Mouse (Mus musculus): Measurements from ENCODE around the gene Gemin4.

The Gemin4 gene

DNA sequence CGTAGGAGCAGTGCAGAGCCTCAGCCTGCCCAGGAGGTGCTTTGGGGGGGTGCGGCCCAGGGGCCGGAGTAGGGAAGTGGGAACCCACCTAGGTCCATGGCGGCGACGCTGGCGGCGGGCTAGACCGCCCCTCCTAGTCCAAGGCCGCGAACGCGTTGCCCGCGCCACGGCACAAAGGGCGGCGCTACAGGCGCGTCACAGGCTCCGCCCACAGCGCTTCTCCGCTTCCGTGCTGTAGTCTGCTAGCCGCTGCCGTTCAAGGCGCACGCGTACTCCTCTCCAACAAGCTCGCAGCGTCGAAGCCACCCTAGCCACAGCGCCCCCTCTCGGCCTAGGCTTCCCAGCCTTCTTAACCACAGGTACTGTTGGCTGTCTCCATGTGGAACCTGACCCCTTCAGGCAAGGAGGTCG lies at the start of gene Gemin4, which contains the start of gene Dbil5:
Gemin4 (minus strand) TSS at position 275 of the 411 bp plus-strand sequence.
Dbil5 (plus strand) TSS at position 219 of the 411 bp plus-strand sequence.
- peak; percentile 99 for DNase-seq (ENCODE audit: low read depth, low spot score)

GRCm38 (mm10) chr11:76262611-76263351 lies 45.3 kb upstream of the Gemin4 start:
- no peak for DNase-seq (ENCODE audit: low read depth, low spot score)

DNA sequence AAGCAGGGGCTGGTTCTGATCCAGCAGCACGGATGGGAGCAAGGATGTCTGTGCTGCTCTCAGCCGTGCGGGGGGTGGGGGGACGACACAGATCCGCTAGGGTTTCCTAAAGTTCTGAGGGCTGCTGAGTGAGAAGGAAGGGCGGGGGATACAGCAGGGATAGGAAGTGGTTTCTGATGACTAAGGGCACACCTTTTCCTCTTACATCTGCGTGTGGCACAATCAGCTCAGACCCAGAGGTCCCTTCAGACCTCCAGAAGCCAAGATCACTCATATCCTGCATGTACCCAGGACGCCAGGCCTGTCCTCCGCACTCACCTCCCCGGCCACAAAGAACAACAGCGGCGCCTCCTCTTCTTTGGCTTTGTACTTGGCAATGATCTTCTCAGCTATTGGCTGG lies 43.8 kb upstream of the Gemin4 start:
- DNase-seq (ENCODE audit: low read depth, low spot score): no peak

DNA sequence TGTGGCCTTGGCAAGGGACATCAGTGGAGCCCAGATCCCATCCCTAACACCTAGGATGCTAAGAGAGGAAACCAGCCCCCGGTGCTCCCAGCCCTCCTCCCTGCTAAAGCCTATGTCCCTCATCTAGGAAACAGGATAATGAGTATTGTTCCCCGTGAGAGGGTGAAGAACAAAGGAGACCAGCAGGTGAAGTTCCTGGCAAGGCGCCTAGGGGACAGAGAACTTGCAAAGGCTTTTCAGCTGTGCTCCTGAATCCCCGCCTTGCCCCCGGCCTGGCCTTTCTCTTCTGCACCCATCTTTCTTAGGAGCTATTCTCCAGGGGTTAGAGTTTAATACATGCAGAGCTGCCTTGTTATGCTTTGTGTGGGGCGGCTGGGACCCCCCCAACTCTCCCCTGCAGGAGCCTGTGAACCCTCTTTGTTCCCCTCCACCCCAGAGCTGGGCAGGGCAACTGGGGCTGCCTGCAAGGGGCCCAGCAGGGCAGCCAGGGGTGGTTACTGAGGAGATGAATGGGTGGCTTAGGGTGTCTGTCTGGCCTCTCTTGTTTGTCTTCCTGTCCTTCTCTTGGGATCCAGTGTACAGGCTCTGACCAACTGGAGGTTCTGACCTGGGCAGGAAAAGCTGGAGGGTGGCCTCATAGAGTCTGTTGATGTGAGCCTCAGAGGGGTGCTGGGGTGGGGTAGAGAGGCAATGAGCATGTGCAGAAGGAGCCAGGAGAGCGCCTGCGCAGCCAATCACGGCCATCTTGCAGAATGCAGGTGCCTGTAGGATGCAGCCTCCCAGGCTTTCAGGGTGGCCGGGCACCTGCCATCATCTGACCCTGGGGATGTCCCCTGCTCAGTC lies 43.0 kb upstream of the Gemin4 start:
- no peak for DNase-seq (ENCODE audit: low read depth, low spot score)

- DNase-seq (ENCODE audit: low read depth, low spot score): no peak
These were observed 41.0 kb upstream of the Gemin4 start for GRCm38 (mm10) chr11:76258511-76258910.

- no peak for DNase-seq (ENCODE audit: low read depth, low spot score)
These were observed 39.9 kb upstream of the Gemin4 start for GRCm38 (mm10) chr11:76257386-76257785.

- DNase-seq (ENCODE audit: low read depth, low spot score): peak; percentile 83
These were observed 38.7 kb upstream of the Gemin4 start for GRCm38 (mm10) chr11:76256129-76256528.

- no peak for DNase-seq (ENCODE audit: low read depth, low spot score)
These were observed 38.1 kb upstream of the Gemin4 start for GRCm38 (mm10) chr11:76255431-76256001.

DNA sequence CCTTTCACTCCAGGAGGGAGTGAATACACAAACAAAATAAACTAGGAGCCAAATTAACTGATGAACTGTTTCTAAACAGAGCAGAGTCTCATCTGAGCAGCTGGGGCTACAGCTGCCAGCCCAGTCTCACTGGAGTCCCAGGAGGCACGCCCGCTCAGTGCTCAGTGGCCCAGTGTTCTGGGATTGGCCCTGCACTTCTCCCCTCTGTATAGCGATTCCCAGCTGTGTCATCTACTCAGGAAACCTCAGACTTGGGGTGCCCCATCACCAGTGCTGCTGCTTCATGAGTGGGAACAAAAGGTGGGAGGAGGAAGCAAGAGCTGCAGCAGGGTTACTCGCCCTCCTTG lies 36.4 kb upstream of the Gemin4 start:
- no peak for DNase-seq (ENCODE audit: low read depth, low spot score)

- DNase-seq (ENCODE audit: low read depth, low spot score): peak; percentile 77
These were observed 35.9 kb upstream of the Gemin4 start for GRCm38 (mm10) chr11:76253145-76253917.

DNA sequence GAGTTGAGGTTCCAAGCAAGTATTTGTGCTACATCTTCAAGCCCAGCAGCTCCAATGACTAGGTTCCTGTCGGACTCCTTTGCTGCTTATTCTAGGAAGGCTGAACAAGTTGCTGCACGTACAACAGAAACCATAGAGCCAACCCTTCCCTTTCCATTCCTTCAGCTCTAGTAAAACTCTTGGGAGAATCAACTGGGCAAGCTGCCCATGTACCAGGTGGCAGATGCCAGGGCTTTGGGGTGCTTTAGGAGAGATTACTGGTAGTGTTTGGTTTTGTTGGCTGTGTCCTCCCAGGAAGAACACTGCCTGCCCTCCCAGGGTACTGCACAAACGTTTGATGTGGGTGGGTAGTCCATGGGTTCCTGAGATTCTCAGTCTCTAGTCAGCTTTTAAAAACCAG lies 34.6 kb upstream of the Gemin4 start:
- DNase-seq (ENCODE audit: low read depth, low spot score): no peak

- no peak for DNase-seq (ENCODE audit: low read depth, low spot score)
These were observed 29.8 kb upstream of the Gemin4 start for GRCm38 (mm10) chr11:76247239-76247638.

- no peak for DNase-seq (ENCODE audit: low read depth, low spot score)
These were observed 29.0 kb upstream of the Gemin4 start for GRCm38 (mm10) chr11:76246439-76246838.

DNA sequence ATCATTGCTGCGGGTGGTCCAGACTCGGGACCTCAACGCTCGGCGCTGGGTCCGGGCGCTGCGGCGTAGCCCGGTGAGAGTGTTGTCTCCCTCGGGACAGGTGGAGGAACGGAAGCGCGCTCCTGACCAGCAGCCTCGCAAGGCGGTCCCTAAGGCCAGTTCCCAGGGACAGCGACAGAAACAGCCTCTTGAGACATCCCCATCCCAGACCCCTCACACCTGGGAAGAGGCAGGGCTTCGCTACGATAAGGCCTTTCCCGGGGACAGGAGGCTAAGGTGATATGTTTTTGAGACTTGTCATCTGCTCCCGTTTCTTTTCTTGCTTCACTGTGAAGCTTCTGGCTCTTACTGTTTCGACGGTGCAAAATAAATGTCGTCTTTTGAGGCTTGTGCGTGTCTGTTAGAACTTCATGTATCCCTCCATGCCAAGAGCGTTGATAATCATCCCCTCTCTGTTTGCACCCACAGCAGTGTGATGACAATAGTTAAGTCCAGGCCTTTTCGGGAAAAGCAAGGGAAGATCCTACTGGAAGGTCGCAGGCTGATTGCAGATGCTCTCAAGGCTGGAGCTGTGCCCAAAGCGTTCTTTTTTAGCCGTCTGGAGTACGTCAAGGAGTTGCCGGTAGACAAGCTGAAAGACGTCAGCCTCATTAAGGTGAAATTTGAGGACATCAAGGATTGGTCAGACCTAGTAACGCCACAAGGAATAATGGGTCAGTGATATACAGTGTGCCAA lies 26.5 kb upstream of the Gemin4 start:
- DNase-seq (ENCODE audit: low read depth, low spot score): no peak

- peak; percentile 92 for DNase-seq (ENCODE audit: low read depth, low spot score)
These were observed 25.7 kb upstream of the Gemin4 start, which contains the start of the genes Mrm3 and Glod4 for GRCm38 (mm10) chr11:76242901-76243810. Gene Mrm3, plus strand, starts transcription at chr11:76243715. Gene Glod4, minus strand, starts transcription at chr11:76243725.

DNA sequence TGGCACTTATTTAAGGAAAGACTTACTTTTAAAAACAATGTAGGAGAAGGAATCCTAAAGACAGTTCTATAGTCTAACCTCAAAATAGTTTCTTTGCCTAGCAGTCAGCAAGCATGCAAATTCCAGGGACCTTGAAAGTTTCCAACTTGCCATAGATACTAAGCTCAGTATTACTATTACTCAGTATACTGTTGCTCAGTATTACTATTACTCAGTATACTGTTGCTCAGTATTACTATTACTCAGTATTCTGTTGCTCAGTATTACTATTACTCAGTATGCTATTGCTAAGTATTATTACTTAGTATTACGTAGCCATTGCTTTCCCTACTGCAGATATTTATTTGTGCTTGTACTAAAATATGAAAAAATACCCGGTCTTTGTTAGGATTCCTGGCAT lies 22.3 kb upstream of the Gemin4 start:
- DNase-seq (ENCODE audit: low read depth, low spot score): no peak

DNA sequence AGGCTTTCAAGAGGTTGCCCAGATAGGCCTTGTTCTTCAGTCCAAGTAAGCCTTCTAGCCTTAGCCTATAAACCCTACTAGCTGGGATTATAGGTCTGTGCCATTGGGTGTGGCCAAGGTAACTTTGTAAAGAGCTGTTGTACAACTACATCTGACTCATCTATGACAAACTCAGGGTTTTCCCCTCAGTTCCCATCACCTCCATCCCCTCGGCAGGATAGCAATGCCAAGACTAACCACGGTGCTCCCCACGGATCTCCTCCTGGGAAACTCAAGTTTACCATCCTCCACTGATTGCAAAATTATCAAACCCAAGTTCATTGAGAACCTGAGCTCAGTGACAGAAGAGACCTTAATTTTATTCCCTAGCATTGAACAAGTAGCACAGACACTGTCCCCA lies 18.7 kb upstream of the Gemin4 start:
- no peak for DNase-seq (ENCODE audit: low read depth, low spot score)

- DNase-seq (ENCODE audit: low read depth, low spot score): no peak
These were observed 7.6 kb upstream of the Gemin4 start for GRCm38 (mm10) chr11:76225051-76225450.

DNA sequence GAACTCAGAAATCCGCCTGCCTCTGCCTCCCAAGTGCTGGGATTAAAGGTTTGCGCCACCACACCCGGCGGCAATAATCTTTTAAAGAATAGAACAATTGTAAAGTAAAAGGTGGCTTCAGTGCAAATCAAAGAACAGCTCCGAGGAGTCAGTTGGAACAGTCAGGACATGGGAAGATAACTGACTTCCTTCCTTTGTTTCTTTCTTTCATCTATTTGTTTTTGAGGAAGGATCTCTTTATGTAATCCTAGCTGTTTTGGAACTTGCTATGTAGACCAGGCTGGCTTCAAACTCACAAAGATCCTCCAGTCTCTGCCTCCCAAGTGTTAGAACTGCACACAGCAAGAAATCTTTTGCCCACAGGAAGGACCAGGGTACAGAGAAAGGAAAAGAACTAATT lies 7.2 kb upstream of the Gemin4 start:
- no peak for DNase-seq (ENCODE audit: low read depth, low spot score)
